Mouse (Mus musculus) kidney, adult 11 months (tissue): ENCODE results near the gene Vstm4.
A peak's percentile ranks its signal among the peaks of the same experiment; 100 is the strongest.

Experiments used
- DNase-seq: peaks from one replicate; pipeline ENCODE4 v3.0.0; 2022

Gene Vstm4

DNA sequence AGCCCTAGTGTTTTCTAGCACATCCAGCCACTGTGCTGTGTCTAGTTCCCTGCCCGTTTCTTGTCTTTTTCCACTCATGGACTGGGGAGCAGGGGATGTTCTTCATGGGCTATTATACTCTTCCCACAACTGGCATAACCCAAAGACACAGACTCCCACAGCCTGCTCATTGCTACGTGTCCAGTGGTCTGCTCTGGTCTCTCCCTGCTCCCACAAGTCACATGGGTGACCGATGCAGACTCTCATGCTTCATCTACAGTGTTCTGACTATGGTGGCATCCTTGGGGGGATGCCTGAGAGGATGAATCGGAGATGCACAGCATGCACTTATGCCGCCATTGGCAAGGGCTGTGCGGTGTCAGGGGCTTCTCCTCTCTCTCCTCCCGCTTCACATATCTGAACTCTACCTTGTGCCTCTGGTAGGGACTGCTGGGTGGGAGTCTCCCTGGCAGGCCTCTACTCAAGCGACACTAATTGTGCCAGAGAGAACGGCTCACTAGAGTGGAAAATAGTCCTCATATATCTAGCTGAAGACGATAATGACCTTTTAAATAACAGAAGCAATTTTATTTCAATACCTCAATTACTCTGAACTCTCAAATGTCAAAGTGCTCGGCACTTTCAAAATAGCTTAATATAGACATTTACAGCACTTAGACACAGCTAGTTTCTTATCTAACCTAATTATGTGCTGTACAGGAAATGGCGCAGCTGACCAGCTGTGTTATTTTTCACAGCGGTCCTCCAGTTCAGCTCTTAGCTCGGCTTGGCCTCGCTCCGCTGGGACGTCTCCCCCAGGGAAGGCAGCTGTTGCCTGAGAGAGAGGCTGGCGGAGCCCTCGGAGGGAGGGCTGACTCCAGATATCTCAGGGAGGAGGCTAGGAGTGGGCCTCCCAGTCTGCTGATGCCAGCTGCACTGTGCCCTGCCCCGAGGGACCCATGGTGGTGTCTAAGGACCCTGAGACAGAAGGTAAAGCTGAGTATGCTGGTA, 94.1 kb downstream of the Vstm4 start:
- DNase-seq, result peak; percentile 46

DNA sequence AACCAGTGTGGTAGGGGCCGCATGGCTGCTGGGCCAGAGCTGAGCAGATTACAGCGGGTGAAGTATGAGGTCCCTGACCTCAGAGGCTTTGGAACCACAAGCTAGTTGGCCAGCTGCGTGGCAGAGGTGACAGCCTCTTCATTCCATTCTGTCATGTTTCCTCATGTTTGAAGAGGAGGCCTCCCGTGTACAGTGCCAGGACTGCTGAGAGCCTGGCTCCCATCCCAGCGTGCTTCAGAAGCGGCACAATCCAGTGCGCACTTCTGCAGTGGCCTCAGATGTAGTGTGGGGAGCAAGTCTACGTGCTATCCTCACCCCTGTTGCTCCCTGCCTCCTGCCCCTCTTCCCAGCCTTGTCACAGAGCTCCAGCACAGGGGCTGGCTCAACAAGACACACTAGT, 99.9 kb downstream of the Vstm4 start:
- no peak for DNase-seq

DNA sequence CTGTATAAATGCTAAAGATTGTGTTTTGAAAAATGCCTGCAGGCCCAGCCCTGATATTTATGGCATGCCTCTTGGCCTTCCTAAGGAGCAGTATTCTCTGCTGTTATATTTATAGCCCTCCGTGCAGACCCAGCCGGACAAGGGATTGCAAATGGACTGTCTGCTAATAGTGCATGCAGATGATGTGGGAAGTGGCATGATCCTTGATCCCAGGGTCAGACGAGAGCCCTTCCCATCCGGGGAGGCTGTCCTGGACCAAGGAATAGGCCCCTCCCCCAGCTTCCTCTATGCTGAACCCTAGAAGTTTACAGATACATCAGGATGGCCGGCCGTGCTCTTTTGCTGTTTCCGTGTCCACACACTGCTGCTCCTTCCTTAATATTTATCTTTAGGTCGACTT, 102.1 kb downstream of the Vstm4 start:
- DNase-seq, result peak; percentile 15

DNA sequence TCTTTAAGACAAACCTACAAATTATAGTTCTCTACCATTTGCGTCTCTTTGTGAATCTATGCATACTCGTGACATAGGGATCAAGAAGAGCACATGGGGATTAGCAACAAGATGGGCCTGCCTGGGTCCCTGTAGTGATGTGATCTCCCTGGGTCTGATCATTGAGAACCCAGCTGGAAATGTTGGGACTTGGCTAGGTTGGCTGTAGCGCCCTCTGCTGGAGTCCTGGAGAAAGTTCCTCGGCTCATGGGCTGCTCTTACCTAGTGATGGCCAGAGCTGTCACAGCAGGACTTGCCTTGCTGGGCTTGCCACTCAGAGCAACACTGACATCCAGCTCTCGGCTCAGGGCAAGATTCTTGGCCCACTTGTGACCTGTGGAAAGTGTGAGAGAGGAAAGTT, 103.9 kb downstream of the Vstm4 start:
- peak; percentile 19 for DNase-seq

DNA sequence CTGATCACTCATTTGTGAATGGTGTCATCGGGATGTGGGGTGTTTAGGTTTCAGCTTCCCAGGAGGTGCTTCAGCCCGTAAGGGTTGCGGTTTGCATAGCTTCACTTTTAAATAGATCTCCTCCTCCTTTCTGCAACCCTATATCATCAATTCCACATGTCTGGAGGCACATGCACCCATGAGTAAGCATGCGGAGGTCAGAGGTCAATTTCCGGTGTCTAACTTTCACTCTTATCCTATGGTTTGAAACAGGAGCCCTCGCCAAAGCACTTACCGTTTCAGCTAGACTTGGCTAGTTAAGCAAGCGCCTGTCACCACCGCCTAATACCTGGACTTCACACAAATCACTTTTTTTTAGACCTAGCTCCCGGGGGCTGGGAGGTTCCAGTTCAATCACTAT, 108.2 kb downstream of the Vstm4 start:
- DNase-seq, result no peak

DNA sequence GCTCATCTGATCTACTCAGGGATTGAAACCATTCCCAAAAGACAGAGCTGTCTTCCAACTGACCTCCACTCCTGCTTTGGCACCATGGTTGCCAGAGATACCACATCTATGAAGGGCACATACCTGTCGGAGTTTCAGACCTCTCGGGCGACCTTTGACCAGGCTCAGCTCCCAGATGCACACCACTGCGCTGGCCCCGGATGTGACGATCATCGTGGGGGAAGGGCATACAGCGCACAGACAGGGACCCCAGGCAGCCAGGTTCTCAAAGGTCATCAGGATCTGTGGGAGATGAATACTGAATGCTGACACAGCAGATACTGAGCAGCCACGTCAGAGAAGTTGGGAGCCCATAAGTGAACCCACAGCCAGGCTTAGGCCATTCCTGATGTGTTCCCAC, 114.1 kb downstream of the Vstm4 start:
- DNase-seq, result no peak

DNA sequence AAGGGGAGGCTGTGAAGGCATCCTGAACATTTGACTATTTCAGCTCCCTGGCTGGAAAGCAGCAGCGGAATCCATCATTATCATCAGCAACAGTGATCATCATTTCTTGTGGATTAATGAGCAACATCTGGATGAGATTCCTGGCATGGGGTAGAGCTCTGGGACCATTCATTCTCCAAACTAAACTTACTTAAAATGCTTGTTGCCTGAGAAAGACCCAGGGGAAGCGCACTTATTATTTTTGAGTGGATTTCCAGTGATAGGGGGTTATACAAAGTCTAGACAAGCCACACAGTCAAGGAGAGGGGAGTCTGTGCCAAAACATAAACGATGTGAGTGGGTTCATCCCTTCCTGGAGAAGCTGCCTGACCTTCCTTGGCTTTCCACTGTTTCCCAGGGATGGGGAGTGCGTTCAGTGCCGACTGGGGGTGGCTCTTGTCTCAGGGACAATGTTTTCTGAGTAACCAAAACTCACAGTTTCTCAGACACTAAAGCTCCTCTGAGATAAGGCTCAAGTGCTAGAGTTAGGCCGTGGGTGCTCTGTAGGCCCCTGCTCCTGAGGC, 127.7 kb downstream of the Vstm4 start:
- no peak for DNase-seq

DNA sequence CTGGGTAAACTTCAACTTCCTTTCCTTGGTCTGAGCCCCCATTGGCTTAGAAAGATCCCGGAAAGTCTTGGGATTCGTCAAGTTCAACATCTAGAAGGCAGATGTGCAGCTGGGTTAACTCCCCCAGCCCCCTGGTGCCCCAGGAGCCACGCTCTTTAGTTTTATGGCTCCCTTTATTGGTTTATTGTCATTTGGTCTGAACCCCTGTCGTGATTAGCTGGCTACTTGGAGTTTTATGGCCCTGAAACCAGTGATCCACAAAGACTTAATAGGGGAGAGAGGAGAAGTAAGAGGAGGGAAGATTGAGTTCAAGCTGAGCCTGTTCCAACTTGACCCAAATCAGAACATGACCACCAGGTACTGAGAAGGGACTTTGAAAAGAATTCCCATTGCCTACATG, 130.1 kb downstream of the Vstm4 start:
- no peak for DNase-seq
